Mouse (Mus musculus) E14TG2a.4 (cell line): ENCODE measurements around the gene Ehhadh.

Experiments
- H3K27me3 ChIP-seq: 2 replicates; pipeline ENCODE4 v1.6.1; 2014; ENCODE audit warnings: low read length, control low read depth; ENCODE audit not compliant: insufficient read depth
- H3K36me3 ChIP-seq: 2 replicates; pipeline ENCODE4 v1.6.1; 2014; ENCODE audit warnings: low read length, control low read depth; ENCODE audit not compliant: insufficient read depth
- H3K4me1 ChIP-seq: replicated peaks from 2 replicates; pipeline ENCODE4 v1.6.1; 2014; ENCODE audit warnings: low read depth, low read length, control low read depth
- H3K4me3 ChIP-seq: replicated peaks from 2 replicates; pipeline ENCODE4 v1.5.1; 2014; ENCODE audit warnings: mild to moderate bottlenecking, low read length
- H3K9me3 ChIP-seq: 2 replicates; pipeline ENCODE4 v1.6.1; 2014; ENCODE audit warnings: low read length, control low read depth
- CTCF ChIP-seq: conservative IDR thresholded peaks from 2 replicates; pipeline ENCODE4 v1.5.1; 2014; ENCODE audit warnings: low read length
- NANOG ChIP-seq: IDR thresholded peaks from 2 replicates; pipeline ENCODE4 v1.6.1; 2014; ENCODE audit warnings: borderline replicate concordance, low read length, mixed read lengths
- POU5F1 ChIP-seq: IDR thresholded peaks from 2 replicates; pipeline ENCODE4 v1.6.1; 2014; ENCODE audit warnings: low read length, borderline replicate concordance

Ehhadh gene

GRCm38 (mm10) chr16:21829711-21830110 is 42.1 kb upstream of the Ehhadh start:
- Histone ChIP-seq H3K4me3 (no peak overlapping the region), H3K27me3 (no peaks in the 10 kb centered on the region), H3K4me1 (peaks cover 11% of the 10 kb centered on the region), H3K36me3 (no peaks in the 10 kb centered on the region), H3K9me3 (no peaks in the 10 kb centered on the region)
- TF ChIP-seq POU5F1: no peak
- TF ChIP-seq CTCF: no peak
- TF ChIP-seq NANOG: no peak

GRCm38 (mm10) chr16:21827581-21827980 is 40.0 kb upstream of the Ehhadh start:
- TF ChIP-seq POU5F1: no peak
- no peak for TF ChIP-seq NANOG
- no peak for TF ChIP-seq CTCF
- Histone ChIP-seq H3K36me3 (no peaks in the 10 kb centered on the region), H3K9me3 (no peaks in the 10 kb centered on the region), H3K4me1 (peaks cover 11% of the 10 kb centered on the region), H3K4me3 (no peak overlapping the region), H3K27me3 (no peaks in the 10 kb centered on the region)

- Histone ChIP-seq H3K27me3 (no peaks in the 10 kb centered on the region), H3K4me1 (peaks cover 11% of the 10 kb centered on the region), H3K36me3 (no peaks in the 10 kb centered on the region), H3K9me3 (no peaks in the 10 kb centered on the region), H3K4me3 (no peak overlapping the region)
- TF ChIP-seq NANOG: no peak
- no peak for TF ChIP-seq CTCF
- TF ChIP-seq POU5F1: no peak
These were observed 39.5 kb upstream of the Ehhadh start for GRCm38 (mm10) chr16:21827153-21827552.

- no peaks in the 10 kb centered on the region for H3K27me3 ChIP-seq
- no peak for TF ChIP-seq POU5F1
- no peak for TF ChIP-seq CTCF
- TF ChIP-seq NANOG: no peak
- H3K4me3 ChIP-seq: no peak overlapping the region
- peaks cover 7% of the 10 kb centered on the region for H3K4me1 ChIP-seq
- no peaks in the 10 kb centered on the region for H3K36me3 ChIP-seq
- no peaks in the 10 kb centered on the region for H3K9me3 ChIP-seq
These were observed 38.0 kb upstream of the Ehhadh start for GRCm38 (mm10) chr16:21825612-21826031.

- TF ChIP-seq NANOG (no peak), POU5F1 (no peak), CTCF (no peak)
- H3K36me3 ChIP-seq: no peaks in the 10 kb centered on the region
These were observed 31.0 kb upstream of the Ehhadh start for GRCm38 (mm10) chr16:21818629-21819028.

GRCm38 (mm10) chr16:21818132-21818531 is 30.5 kb upstream of the Ehhadh start:
- no peaks in the 10 kb centered on the region for H3K9me3 ChIP-seq
- H3K36me3 ChIP-seq: no peaks in the 10 kb centered on the region
- H3K4me1 ChIP-seq: peaks cover 14% of the 10 kb centered on the region
- no peak overlapping the region for H3K4me3 ChIP-seq
- H3K27me3 ChIP-seq: no peaks in the 10 kb centered on the region
- TF ChIP-seq NANOG (no peak), CTCF (no peak), POU5F1 (no peak)

More at GRCm38 (mm10) chr16:21818629-21819028, 31.0 kb upstream of the Ehhadh start:
- Histone ChIP-seq H3K4me1 (peaks cover 10% of the 10 kb centered on the region), H3K4me3 (no peak overlapping the region), H3K27me3 (no peaks in the 10 kb centered on the region), H3K9me3 (no peaks in the 10 kb centered on the region)

- Histone ChIP-seq H3K27me3 (no peaks in the 10 kb centered on the region), H3K4me3 (no peak overlapping the region), H3K9me3 (no peaks in the 10 kb centered on the region), H3K4me1 (peaks cover 14% of the 10 kb centered on the region), H3K36me3 (no peaks in the 10 kb centered on the region)
- TF ChIP-seq CTCF (no peak), NANOG (no peak), POU5F1 (no peak)
These were observed 28.0 kb upstream of the Ehhadh start for GRCm38 (mm10) chr16:21815669-21816010.

GRCm38 (mm10) chr16:21814861-21815668 is 27.5 kb upstream of the Ehhadh start:
- Histone ChIP-seq H3K27me3 (no peaks in the 10 kb centered on the region), H3K9me3 (peaks cover 4% of the 10 kb centered on the region; the same call in 1 of the 2 replicates), H3K36me3 (no peaks in the 10 kb centered on the region), H3K4me1 (peaks cover 14% of the 10 kb centered on the region), H3K4me3 (no peak overlapping the region)
- TF ChIP-seq POU5F1 (no peak), CTCF (peak; percentile 98), NANOG (no peak)
